Mouse (Mus musculus): ENCODE results near the gene Slc36a1.

GRCm38 (mm10) chr11:55197740-55198510 is 6.2 kb upstream of the Slc36a1 start:
- no peak for TF ChIP-seq CTCF (IDR thresholded peaks at IDR 0.05; ENCODE audit: borderline replicate concordance, extremely low read depth, insufficient read depth, insufficient read length)
- TF ChIP-seq POLR2A (IDR thresholded peaks at IDR 0.05; ENCODE audit: borderline replicate concordance, extremely low read depth, insufficient read depth, insufficient read length, poor library complexity, severe bottlenecking), result no peak

Data from brain, embryonic 14.5 days (tissue).